Mouse (Mus musculus): Measurements from ENCODE around the gene Myom3.
A peak's percentile ranks its signal among the peaks of the same experiment; 100 is the strongest.

Myom3 gene

DNA sequence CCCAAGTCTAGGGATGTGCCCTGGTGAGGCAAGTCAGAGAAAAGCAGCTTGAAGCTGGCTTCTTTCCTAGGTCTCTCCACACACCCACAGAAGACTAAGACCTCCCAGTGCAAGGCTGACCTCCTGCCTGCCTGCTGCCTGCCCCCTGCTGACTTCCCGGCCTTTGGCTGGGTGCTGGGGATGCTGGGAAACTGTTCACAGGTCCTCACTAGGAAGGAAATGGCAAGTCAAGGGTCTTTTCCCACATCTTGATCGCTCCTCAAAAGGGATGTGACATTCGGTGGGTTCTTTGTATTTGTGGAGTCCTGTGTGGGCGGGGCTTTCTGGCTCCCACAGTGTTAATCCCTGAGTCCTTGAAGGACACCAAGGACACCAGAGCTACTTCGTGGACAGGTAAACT, 44.7 kb downstream of the Myom3 start:
- no peak for DNase-seq (ENCODE audit: low read depth, low spot score)

DNA sequence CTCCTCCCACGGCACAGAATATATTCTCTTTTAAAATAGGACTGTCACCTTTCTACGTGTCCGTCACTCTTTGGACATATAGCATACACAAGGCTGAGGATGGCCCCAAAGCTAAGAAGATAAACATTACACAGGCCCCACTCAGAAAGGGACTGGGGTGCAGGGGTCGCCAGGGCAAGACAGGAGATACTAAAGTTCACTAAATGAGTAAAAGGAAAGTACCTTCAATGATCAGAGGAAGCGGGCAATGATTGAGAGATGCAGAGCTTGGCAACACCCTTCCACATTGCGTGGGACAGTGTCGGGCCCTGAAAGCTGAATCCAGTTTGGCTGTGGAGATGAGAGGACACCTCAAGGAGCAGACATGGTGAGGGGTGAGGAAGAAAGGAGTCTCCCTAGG, 55.4 kb downstream of the Myom3 start:
- DNase-seq (ENCODE audit: low read depth, low spot score) = no peak

GRCm38 (mm10) chr4:135816905-135817622, 57.5 kb downstream of the Myom3 start:
- peak; percentile 71 for DNase-seq (ENCODE audit: low read depth, low spot score)

GRCm38 (mm10) chr4:135818366-135818765, 58.9 kb downstream of the Myom3 start:
- DNase-seq (ENCODE audit: low read depth, low spot score) = no peak

GRCm38 (mm10) chr4:135819826-135820526, 60.5 kb downstream of the Myom3 start:
- DNase-seq (ENCODE audit: low read depth, low spot score) = no peak

GRCm38 (mm10) chr4:135821772-135822171, 62.3 kb downstream of the Myom3 start:
- DNase-seq (ENCODE audit: low read depth, low spot score) = no peak

DNA sequence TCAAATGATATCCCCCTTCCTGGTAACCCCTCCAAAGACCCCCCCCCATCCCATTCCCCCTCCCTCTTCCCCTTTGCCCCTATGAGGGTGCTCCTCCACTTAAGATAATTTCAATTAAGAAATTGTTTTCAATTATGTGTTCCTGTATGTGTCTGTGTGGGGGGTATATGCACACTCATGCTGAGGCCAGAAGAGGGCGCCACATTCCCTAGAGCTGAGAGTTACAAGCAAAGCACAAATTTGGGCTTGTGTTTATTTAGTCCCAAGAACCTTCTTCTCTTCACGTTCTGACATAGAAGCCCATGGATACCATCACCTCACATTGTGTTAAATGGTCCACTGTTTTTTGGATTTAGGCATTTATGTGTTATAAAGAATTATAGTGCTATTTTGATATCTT, 63.8 kb downstream of the Myom3 start:
- DNase-seq (ENCODE audit: low read depth, low spot score) = peak; percentile 59

DNA sequence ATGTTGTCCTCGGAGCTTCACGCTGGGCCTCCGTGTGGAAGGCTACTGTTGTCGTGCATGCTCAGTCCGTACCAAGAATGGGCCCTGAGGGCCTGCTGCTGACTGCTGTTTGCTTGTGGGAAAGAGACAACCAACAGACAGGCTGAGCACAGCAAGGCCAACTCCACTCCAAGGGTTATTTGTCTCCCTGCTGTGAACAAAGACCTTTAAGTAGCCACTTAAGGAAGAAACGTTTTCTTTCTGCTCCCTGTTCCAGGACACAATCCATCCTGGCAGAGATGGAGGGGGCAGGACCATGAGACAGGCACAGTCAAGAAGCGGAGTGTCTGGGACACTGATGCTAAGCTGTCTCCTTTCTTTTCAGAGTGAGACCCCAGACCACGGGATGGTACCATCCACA, 64.7 kb downstream of the Myom3 start:
- DNase-seq (ENCODE audit: low read depth, low spot score) = no peak

DNA sequence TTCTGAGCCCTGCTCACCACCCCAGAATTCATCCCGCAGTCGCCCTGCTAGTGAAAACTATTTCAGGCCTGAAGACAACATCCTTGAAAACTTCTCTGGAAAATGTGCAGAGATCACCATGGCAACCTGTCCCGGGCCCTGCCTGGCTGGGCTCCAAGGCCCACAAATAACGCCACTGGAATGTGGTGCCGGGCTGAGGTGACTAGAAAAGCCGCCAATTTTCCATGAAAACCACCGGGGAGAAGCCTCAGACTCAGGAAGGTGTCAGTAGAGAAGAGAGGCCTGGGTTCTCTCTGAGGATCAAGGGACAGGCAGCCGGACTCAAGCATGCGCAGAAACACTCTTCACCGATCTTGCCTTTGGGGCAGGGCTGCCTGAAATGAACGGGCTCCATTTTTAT, 69.0 kb downstream of the Myom3 start:
- DNase-seq (ENCODE audit: low read depth, low spot score) = no peak

GRCm38 (mm10) chr4:135832070-135832469, 72.6 kb downstream of the Myom3 start:
- DNase-seq (ENCODE audit: low read depth, low spot score) = no peak

DNA sequence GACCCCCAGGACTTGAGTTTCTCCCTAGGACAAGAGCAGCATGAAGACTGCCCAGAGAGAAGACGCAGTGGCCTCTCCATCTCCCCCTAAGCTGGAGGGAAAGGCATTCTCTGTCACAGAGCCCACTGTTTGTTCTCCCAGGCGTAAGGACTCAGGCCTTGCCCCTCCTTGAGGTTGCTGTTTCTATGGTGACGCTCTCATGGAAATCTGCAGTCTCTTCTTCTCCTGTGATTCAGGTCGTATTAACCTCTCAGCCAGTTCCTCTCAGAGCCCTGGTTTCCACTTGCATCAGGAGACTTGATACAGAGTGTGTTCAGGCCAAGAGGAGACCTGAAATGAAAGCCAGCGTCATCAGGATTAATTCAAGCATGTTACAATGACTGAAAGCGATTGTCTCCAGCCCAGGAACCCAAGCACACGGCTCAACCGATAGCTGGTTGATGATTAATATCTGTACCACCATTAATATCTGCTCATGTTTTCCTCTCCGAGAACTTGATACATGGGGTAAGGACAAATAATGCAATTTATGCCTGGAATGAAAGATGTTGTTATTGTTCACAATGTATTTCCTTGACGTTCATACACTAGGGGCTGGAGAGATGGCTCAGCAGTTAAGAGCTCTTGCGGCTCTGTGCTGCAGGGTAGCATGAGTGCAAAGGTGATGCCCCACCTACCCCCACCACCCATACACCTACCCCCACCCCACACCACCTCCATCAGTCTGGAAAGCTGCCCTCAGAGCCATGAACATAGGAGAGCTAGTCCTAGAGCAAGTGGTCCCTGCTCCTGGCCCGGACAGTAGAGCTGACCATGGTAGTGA, 74.0 kb downstream of the Myom3 start:
- DNase-seq (ENCODE audit: low read depth, low spot score) = no peak

- no peak for DNase-seq (ENCODE audit: low read depth, low spot score)
Measured at GRCm38 (mm10) chr4:135834124-135834717, 74.7 kb downstream of the Myom3 start.

DNA sequence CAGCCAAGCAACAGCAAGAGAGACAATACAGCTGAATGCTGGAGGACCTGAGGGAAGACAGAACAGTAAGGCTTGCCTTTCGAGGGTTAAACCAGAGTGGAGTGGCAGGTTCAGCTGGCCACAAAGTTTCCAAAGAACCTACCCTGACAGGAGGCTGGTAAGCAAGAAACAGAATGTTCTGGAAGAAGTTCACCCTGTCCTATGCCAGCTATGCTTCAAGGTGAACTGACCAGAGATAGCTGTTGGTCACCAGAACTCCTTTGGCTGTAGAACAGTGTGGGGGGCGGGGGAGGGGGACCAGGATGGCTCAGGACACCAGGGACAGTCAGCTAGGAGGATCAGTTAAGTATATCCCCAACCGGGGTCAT, 79.4 kb downstream of the Myom3 start:
- DNase-seq (ENCODE audit: low read depth, low spot score) = no peak

DNA sequence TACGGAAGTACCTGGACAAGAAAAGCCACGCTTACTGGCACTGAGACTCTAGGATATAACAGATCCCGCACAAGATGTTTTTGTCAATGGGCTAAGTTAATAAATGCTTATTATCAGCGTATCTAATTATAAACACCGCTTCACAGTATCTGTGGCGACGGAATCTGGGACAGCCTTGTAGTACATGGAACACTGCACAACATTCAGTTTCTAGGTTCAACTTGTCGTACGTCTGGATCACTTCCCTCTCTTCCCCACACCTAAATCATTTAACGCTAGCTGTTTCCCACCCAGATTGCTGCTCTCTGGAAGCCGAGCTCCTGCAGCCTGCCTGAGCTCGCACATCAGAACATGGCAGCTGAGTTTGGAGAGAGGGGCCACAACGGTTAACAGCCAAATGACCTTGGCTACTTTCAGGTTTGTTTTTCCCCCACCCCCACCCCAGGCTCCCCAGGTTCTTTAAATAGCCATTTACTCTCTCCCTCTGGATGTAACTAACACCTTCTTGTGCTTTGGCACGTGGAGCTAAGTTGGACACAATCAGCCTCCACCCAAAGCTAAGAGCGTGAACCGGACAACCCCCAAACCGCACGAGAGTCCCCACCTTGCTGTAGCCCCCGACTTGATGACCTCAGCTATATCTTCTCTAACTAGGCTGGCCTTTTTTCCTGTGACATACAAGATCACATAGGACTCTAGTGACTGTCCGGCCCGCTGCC, 79.9 kb downstream of the Myom3 start:
- no peak for DNase-seq (ENCODE audit: low read depth, low spot score)

DNA sequence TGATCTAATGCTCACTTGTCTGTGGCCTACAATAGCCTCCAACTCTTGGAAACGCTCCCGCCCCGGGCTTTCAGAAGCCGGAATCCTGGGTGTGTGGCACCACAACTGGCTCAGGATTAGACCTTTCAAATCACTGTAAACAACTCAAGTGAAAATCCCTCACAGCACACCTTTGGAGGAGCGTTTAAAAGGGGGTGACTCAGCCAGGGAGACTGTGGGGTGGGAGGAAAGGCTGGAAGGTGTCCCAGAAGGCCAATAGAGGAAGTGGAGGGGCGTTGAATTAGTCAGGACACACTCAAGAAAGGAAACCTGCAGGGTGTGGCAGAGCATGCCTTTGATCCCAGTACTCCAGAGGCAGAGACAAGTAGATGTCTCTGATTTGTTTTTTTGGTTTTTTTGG, 84.9 kb downstream of the Myom3 start:
- no peak for DNase-seq (ENCODE audit: low read depth, low spot score)

- DNase-seq (ENCODE audit: low read depth, low spot score) = no peak
Measured at GRCm38 (mm10) chr4:135847581-135847980, 88.1 kb downstream of the Myom3 start.

GRCm38 (mm10) chr4:135850411-135851095, 91.0 kb downstream of the Myom3 start:
- no peak for DNase-seq (ENCODE audit: low read depth, low spot score)

- no peak for DNase-seq (ENCODE audit: low read depth, low spot score)
Measured at GRCm38 (mm10) chr4:135851942-135852341, 92.4 kb downstream of the Myom3 start.

DNA sequence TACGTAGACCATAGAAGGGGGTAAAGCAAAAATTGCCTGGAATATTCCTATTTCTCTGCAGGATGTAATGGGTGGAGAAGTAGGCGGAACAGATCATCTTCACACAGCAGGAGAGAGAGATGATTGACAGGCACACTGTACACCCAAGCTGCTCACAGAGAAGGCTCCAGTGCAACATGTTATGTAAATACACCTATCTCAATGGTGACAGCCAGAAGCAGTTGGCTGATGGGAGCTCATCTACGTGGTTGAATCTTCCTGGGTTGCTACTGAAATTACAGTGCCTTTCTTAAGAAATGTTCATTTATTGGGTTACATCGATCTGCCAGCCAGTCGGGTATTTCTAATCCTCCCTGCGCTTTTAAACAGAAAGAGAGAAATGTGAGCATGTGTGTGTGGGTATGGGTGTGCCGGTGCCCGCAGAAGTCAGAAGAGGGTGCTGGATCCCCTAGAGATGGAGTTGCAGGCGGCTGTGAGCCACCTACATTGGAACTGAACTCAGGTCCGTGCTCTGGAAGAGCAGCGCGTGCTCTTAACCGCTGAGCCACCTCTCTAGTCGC, 94.6 kb downstream of the Myom3 start:
- no peak for DNase-seq (ENCODE audit: low read depth, low spot score)

- no peak for DNase-seq (ENCODE audit: low read depth, low spot score)
Measured at GRCm38 (mm10) chr4:135854630-135855029, 95.1 kb downstream of the Myom3 start.

DNA sequence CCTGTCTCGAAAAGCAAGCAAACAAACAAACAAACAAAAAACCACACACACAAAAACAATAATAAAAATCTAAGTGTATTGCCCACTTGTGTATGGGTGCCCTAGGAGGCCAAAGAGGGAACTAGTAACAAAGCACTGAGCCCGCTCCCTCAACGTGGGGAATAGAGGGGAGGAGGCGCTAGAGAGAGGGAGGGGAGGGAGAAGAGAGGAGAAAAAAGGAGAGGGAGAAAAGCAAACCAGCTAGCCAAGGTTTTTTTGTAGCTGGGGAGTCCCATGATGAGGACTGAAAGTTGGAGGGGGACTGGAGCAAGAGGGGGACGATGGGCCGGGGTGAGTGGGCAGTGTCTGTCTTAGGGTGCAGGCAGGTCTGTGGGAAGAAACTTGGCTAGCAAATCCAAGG, 95.6 kb downstream of the Myom3 start:
- no peak for DNase-seq (ENCODE audit: low read depth, low spot score)

Data from A20 (cell line).